Mouse (Mus musculus) olfactory bulb, adult 2 months (tissue): Measurements from ENCODE around the gene Pigl.

Experiments used
- CTCF ChIP-seq: fragments of 200-500 bp; IDR thresholded peaks from 2 replicates; pipeline ENCODE4 v1.5.1; 2012; ENCODE audit warnings: low read depth, mild to moderate bottlenecking, low read length, moderate library complexity; ENCODE audit not compliant: insufficient read depth
- POLR2A ChIP-seq: fragments of 200-500 bp; IDR thresholded peaks from 2 replicates; pipeline ENCODE4 v1.6.1; 2012; ENCODE audit warnings: mild to moderate bottlenecking, low read depth, low read length, moderate library complexity; ENCODE audit not compliant: insufficient read depth

GRCm38 (mm10) chr11:62464696-62465095 is 6.4 kb downstream of the Pigl start:
- no peak for TF ChIP-seq CTCF
- no peak for TF ChIP-seq POLR2A
